Mouse (Mus musculus) C2C12 (cell line): ENCODE results near the gene Ntn1.

Experiments
- CEBPB ChIP-seq: IDR thresholded peaks from one replicate; pipeline ENCODE4 v1.6.1; 2011; ENCODE audit warnings: low read depth, mild to moderate bottlenecking, control low read depth, moderate library complexity
- CTCF ChIP-seq: IDR thresholded peaks from one replicate; pipeline ENCODE4 v1.5.1; 2011; ENCODE audit not compliant: control insufficient read depth, insufficient read depth, insufficient read length
- MAX ChIP-seq: IDR thresholded peaks from one replicate; pipeline ENCODE4 v1.6.1; 2011; ENCODE audit warnings: mild to moderate bottlenecking, control low read depth
- USF1 ChIP-seq: IDR thresholded peaks from one replicate; pipeline ENCODE4 v1.6.1; 2011; ENCODE audit warnings: low read depth, mild to moderate bottlenecking, control low read depth, moderate library complexity

DNA sequence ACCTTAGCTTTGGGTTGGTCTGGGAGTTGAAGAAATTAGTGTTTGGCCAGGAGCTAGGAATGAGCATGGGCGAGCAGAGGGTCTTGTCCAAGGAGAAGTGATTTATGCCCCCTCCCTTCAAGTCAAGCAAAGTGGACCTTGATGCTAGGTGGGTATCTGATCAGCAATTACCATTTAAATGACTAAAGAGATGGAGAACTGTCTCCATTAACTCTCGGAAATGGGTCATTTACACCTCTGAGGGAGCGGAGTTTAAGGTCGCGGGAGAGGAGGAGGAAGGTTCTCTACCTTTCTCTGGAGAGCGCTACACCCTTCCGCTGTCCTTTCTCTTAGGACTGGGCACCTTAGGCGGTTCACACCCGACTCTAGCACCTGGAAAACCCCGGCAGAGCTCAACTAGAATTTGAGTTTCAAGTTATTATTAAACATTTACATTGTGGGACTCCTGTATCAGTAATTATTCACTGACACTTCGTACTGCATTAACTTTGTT, at the start of gene Ntn1:
- no peak for TF ChIP-seq CEBPB
- no peak for TF ChIP-seq CTCF
- TF ChIP-seq USF1, result no peak
- TF ChIP-seq MAX, result no peak
